Mouse (Mus musculus) liver, adult 2 months (tissue): Measurements from ENCODE around the gene Napa.

Source experiments
- CTCF ChIP-seq: fragments of 200-500 bp; IDR thresholded peaks from 2 replicates; pipeline ENCODE4 v1.5.1; 2011; ENCODE audit warnings: low read depth, low read length, control low read depth
- POLR2A ChIP-seq: fragments of 200-500 bp; IDR thresholded peaks from 2 replicates; pipeline ENCODE4 v1.6.1; 2011; ENCODE audit warnings: low read length, control low read depth; ENCODE audit not compliant: insufficient read depth; ENCODE audit errors: extremely low read depth

GRCm38 (mm10) chr7:16162036-16162435 lies 63.8 kb downstream of the Napa start:
- no peak for TF ChIP-seq CTCF
- TF ChIP-seq POLR2A: no peak
